Mouse (Mus musculus): ENCODE measurements around the gene Zmym2. TPM values are rescaled to one million over a fixed set of nuclear protein-coding genes. Genes with fewer than 3 reads are reported as not detected.

Zmym2 gene
- 99.9 TPM for total RNA-seq (2023)

DNA sequence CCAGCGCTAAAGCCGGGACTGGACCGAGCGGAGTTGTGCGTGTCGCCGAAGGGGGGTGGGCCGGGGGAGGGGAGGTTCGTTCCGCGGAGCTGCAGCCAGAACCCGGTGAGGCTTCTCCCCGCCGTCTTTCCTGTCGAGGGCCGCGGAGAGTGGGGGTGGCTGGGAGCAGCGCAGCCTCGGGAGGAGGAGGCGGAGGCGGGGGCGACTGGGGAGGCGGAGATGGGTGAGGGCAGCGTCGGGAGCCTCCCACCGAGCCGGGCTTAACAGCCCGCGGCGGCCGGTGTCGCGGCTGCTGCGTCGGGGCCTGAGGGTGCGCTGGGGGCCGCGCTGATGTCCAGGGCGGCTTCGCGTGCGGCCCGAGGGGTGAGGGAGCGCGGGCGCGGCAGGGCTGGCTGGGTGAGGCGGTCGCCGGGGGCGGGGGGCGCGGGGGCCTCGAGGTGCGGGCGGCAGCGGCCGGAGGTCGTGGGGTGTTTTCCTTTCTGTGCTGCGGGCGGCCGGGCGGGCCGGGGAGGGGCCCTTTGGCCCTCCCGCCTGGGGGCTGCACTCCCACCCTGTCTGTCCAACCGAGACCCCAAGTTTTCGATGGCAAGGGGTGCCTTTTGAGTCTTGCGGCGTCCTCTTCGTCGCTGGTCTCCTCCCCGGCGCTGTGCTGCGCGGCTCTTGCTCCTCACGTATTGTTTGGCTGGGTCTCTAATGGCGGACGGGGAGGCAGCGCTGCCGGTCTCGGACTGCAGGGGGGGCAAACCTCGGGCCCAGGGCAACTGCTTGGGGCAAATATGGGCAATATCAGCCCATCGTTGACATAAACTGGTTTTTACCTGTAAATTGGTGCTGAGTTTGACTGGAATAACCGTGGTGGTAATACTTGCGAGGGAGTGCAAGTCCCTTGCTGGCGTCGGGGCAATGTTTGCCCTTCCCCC is at the start of gene Zmym2:
Gene Zmym2 (plus strand): TSS at position 60 of the 920 bp plus-strand sequence.

Other genes starting within 250 kb of the Zmym2 start
- 27.4 TPM for gene Mphosph8, start 218.4 kb upstream of the Zmym2 start, total RNA-seq (2023)
- gene Pspc1, start 108.3 kb upstream of the Zmym2 start, total RNA-seq (2023): 70.1 TPM
- 53.0 TPM for gene Zmym5, start 74.9 kb upstream of the Zmym2 start, total RNA-seq (2023)
- gene Gja3, start 171.4 kb downstream of the Zmym2 start, total RNA-seq (2023): not detected
- gene Gjb2, start 218.0 kb downstream of the Zmym2 start, total RNA-seq (2023): 0.76 TPM
- gene Gm4491, start 229.2 kb downstream of the Zmym2 start, total RNA-seq (2023): not detected
- gene Gjb6, start 247.0 kb downstream of the Zmym2 start, total RNA-seq (2023): not detected

Measured in CD4-positive naive resting alpha-beta T cell, adult 76 days (primary cell).